Mouse (Mus musculus) olfactory bulb, adult 2 months (tissue): ENCODE measurements around the gene Nepro. TPM values are rescaled to one million over a fixed set of nuclear protein-coding genes. Genes with fewer than 3 reads are reported as not detected.

Experiments used
- H3K27ac ChIP-seq: fragments of 200-500 bp; 2 replicates; pipeline ENCODE4 v1.5.1; 2012; ENCODE audit warnings: low read depth, low read length; ENCODE audit not compliant: insufficient read depth
- H3K4me1 ChIP-seq: fragments of 200-500 bp; 2 replicates; pipeline ENCODE4 v1.6.1; 2012; ENCODE audit warnings: low read length; ENCODE audit not compliant: control insufficient read depth, insufficient read depth
- H3K4me3 ChIP-seq: fragments of 200-500 bp; 2 replicates; pipeline ENCODE4 v1.5.1; 2012; ENCODE audit warnings: mild to moderate bottlenecking, low read depth, low read length, moderate library complexity; ENCODE audit not compliant: insufficient read depth
- CTCF ChIP-seq: fragments of 200-500 bp; IDR thresholded peaks from 2 replicates; pipeline ENCODE4 v1.5.1; 2012; ENCODE audit warnings: low read depth, mild to moderate bottlenecking, low read length, moderate library complexity; ENCODE audit not compliant: insufficient read depth
- POLR2A ChIP-seq: fragments of 200-500 bp; IDR thresholded peaks from 2 replicates; pipeline ENCODE4 v1.6.1; 2012; ENCODE audit warnings: mild to moderate bottlenecking, low read depth, low read length, moderate library complexity; ENCODE audit not compliant: insufficient read depth
- WGBS: fragments of 180-500 bp; shearing (Covaris S2); methylation state at CpG from one replicate; pipeline ENCODE4 v1.1.7; 2018; 5-methylcytosine and 5-hydroxymethylcytosine counted together
- polyA plus RNA-seq: library from polyadenylated mRNA; stranded (reverse); fragments of >200 nt; gene quantifications from 2 replicates; pipeline ENCODE4 v1.2.4, GENCODE M21; 2012; ENCODE audit warnings: low replicate concordance; ENCODE audit not compliant: missing spikeins, insufficient read depth, insufficient read length

The Nepro gene
- polyA plus RNA-seq, 1 experiment = not detected

- no peak overlapping the region for H3K4me3 ChIP-seq
- TF ChIP-seq POLR2A (no peak), CTCF (no peak)
- no peak overlapping the region for H3K27ac ChIP-seq
- WGBS = 86% methylated on average over 5 of the region's 5 CpGs
- H3K4me1 ChIP-seq = no peaks in the 10 kb centered on the region
These were observed 26.5 kb upstream of the Nepro start for GRCm38 (mm10) chr16:44697473-44698205.

DNA sequence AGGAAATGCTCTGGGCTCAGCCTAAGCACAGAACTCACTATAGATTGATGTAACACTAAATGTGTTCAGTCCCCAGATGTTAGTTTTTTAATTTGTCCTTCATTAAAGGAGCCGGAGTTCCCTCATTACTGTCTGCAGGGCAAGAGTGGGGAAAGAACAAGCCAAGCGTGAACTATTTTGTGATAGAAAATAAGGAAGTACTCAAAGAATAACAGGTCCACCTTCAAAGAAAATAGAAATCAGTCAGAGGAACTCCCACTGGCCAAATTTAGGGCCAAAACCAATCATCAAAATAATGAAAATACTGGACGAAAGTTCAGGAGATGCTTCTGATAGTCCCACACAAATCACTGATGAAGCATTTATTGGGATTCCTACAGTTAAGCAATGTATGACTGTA, 22.9 kb upstream of the Nepro start:
- Histone ChIP-seq H3K4me3 (no peak overlapping the region), H3K27ac (no peak overlapping the region), H3K4me1 (no peaks in the 10 kb centered on the region)
- 87% methylated on average over 3 of the region's 3 CpGs for WGBS
- no peak for TF ChIP-seq POLR2A
- no peak for TF ChIP-seq CTCF

DNA sequence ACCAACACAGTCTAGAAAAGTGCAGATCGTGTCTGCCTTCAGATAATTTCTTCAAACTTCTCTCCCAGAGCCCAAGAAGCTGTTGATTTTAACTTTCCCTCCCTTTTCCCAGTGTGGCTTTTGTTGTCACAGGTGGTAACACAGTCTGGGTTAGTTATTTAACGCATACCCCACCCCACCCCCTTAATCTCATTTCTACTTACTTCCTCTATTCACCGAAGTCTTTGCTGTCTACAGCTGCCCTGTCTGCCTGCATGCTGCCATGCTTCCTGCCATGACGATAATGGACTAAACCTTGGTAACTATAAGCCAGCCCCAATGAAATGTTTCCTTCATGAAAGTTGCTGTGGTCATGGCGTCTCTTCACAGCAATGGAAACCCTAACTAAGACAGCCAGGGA, 21.8 kb upstream of the Nepro start:
- TF ChIP-seq POLR2A = no peak
- TF ChIP-seq CTCF = no peak
- 79% methylated on average over 5 of the region's 5 CpGs for WGBS
- Histone ChIP-seq H3K27ac (no peak overlapping the region), H3K4me1 (no peaks in the 10 kb centered on the region), H3K4me3 (no peak overlapping the region)

- WGBS = 46% methylated on average over 4 of the region's 4 CpGs
These were observed 20.6 kb upstream of the Nepro start for GRCm38 (mm10) chr16:44703458-44703857.

DNA sequence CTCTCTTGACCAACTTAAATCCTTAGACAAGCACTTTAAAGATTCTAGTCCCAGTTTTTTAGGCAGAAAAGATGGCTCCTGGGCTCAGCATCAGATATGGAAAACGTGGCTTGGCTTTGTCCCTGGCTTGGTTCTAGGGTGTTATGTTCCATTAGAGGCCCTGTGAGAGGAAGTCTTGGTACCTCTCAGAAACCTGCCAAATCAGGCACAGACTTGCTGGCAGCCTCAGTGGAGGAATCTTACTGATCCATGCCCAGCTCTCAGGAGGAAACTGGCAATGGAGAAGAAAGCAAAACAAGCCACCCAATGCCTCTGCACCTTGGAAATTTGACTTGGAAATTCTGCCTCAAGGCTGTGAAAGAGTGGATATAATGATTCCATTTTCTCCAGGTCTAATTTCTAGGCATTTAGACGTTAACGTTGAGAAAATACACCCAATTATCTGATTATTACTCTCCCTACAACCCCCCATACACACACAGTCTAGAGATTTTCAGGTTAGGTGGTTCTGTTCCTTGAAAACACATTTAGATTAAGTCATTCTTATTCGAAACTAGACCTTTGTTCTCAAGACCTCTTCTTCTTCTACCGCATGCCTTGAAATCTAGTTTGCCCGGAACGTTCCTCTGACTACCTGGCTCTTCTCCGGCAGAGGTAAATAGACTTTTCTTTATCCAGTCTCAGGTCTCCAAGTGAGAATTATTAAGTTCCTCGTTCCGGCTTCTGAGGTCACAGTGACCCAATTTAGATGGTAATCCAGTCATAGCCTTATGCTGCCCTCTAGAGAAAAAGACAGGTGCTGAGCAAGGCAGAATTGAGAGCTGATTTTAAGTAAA, 7.6 kb upstream of the Nepro start:
- H3K4me1 ChIP-seq = no peaks in the 10 kb centered on the region
- no peak overlapping the region for H3K4me3 ChIP-seq
- no peak for TF ChIP-seq CTCF
- TF ChIP-seq POLR2A = no peak
- H3K27ac ChIP-seq = no peak overlapping the region
- 15% methylated on average over 10 of the region's 10 CpGs for WGBS

More at GRCm38 (mm10) chr16:44703458-44703857, 20.6 kb upstream of the Nepro start:
- no peaks in the 10 kb centered on the region for H3K4me1 ChIP-seq
- no peak for TF ChIP-seq POLR2A
- no peak for TF ChIP-seq CTCF
- no peak overlapping the region for H3K27ac ChIP-seq
- H3K4me3 ChIP-seq = no peak overlapping the region

DNA sequence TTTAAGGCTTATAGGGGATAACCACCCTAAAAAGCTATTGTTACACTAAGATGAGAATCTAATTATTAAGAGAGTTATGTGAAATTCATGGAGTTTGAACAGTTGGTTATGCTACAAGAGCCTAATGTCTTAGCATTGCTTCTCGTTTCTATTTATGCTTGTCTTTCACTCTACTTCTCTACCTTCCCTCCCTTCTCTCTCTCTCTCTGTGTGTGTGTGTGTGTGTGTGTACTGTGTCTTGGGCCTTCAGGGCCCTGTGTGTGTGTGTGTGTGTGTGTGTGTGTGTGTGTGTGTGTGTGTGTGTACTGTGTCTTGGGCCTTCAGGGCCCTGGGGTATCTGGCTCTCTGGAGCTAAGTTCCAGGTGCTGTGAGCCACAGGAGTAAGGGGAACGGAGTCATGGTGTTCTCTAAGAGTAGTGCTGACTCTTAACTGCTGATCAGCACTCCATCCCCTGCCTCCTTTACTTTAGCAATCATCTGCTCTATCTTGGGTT, 6.9 kb upstream of the Nepro start:
- H3K4me3 ChIP-seq = no peak overlapping the region
- H3K27ac ChIP-seq = no peak overlapping the region
- H3K4me1 ChIP-seq = no peaks in the 10 kb centered on the region
- WGBS = 62% methylated on average over 2 of the region's 2 CpGs
- TF ChIP-seq POLR2A = no peak
- TF ChIP-seq CTCF = no peak

- H3K4me1 ChIP-seq = peaks cover under 1% of the 10 kb centered on the region; the same call in 1 of the 2 replicates
- H3K4me3 ChIP-seq = no peak overlapping the region
- no peak overlapping the region for H3K27ac ChIP-seq
- WGBS = 76% methylated on average over 2 of the region's 2 CpGs
- TF ChIP-seq CTCF = no peak
- TF ChIP-seq POLR2A = no peak
These were observed 6.3 kb upstream of the Nepro start for GRCm38 (mm10) chr16:44717838-44718237.

GRCm38 (mm10) chr16:44719349-44719748, 4.8 kb upstream of the Nepro start:
- WGBS = 60% methylated on average over 7 of the region's 7 CpGs
- TF ChIP-seq CTCF (no peak), POLR2A (no peak)
- peaks cover 2% of the 10 kb centered on the region; the same call in 1 of the 2 replicates for H3K4me1 ChIP-seq
- no peak overlapping the region for H3K27ac ChIP-seq
- no peak overlapping the region for H3K4me3 ChIP-seq

DNA sequence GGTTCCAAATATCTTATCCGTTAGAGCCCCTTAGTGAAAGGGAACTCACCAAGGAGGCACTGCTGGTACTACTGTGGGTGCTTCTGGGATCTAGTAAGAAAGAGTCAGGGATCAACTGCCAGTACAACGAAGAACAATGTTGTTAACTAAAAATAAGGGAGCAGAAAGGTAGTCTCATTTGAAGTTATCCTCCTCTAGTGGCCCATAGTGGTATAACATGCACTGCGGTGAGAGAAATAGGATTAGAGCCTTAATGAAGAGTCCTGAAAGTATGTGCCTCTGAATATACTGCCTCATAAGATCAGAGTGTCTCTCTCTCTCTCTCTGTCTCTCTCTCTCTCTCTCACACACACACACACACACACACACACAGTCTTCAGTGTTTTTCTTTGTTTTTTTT, 3.6 kb upstream of the Nepro start:
- WGBS = 59% methylated on average over 3 of the region's 3 CpGs
- peaks cover 2% of the 10 kb centered on the region; the same call in 1 of the 2 replicates for H3K4me1 ChIP-seq
- TF ChIP-seq CTCF = no peak
- no peak for TF ChIP-seq POLR2A
- no peak overlapping the region for H3K27ac ChIP-seq
- no peak overlapping the region for H3K4me3 ChIP-seq
